Mouse (Mus musculus) bone marrow macrophage, adult 2 months (primary cell): ENCODE data around the gene Tmem198. TPM values are rescaled to one million over a fixed set of nuclear protein-coding genes. Genes with fewer than 3 reads are reported as not detected.

Source experiments
- H3K27ac ChIP-seq: 2 replicates; pipeline ENCODE4 v1.5.1; 2012; ENCODE audit warnings: low read depth, low read length; ENCODE audit not compliant: insufficient read depth
- H3K4me1 ChIP-seq: 2 replicates; pipeline ENCODE4 v1.6.1; 2012; ENCODE audit warnings: low read length; ENCODE audit not compliant: control insufficient read depth, insufficient read depth
- H3K4me3 ChIP-seq: 2 replicates; pipeline ENCODE4 v1.5.1; 2012; ENCODE audit warnings: mild to moderate bottlenecking, low read length, moderate library complexity; ENCODE audit not compliant: insufficient read depth
- CTCF ChIP-seq: IDR thresholded peaks from 2 replicates; pipeline ENCODE4 v1.5.1; 2012; ENCODE audit warnings: low read depth, mild to moderate bottlenecking, low read length, moderate library complexity
- POLR2A ChIP-seq: IDR thresholded peaks from 2 replicates; pipeline ENCODE4 v1.6.1; 2012; ENCODE audit warnings: mild to moderate bottlenecking, low read depth, low read length, borderline replicate concordance
- polyA plus RNA-seq: library from polyadenylated mRNA; stranded (reverse); fragments of >200 nt; gene quantifications from 2 replicates; pipeline ENCODE4 v1.2.4, GENCODE M21; 2012; ENCODE audit not compliant: missing spikeins, insufficient read depth, insufficient read length

Gene Tmem198
- polyA plus RNA-seq, 1 experiment, result not detected

DNA sequence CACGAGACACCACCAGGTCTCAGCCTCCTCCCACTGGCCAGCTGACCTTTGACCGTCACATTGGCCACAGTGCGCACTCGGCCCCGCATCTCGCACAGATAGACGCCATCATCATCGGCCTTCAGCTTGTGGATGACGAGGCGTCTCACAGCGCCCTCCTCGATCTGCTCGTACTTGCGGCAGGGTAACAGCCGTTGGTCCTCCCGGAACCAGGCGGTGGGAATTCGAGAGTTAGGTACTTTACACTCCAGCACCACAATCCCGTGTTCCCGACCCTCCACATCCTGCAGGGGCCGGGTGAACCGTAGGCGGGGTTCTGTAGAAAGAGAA lies 24.3 kb downstream of the Tmem198 start:
- Histone ChIP-seq H3K4me1 (no peaks in the 10 kb centered on the region), H3K4me3 (no peak overlapping the region), H3K27ac (no peak overlapping the region)
- TF ChIP-seq POLR2A, result no peak
- TF ChIP-seq CTCF, result no peak

DNA sequence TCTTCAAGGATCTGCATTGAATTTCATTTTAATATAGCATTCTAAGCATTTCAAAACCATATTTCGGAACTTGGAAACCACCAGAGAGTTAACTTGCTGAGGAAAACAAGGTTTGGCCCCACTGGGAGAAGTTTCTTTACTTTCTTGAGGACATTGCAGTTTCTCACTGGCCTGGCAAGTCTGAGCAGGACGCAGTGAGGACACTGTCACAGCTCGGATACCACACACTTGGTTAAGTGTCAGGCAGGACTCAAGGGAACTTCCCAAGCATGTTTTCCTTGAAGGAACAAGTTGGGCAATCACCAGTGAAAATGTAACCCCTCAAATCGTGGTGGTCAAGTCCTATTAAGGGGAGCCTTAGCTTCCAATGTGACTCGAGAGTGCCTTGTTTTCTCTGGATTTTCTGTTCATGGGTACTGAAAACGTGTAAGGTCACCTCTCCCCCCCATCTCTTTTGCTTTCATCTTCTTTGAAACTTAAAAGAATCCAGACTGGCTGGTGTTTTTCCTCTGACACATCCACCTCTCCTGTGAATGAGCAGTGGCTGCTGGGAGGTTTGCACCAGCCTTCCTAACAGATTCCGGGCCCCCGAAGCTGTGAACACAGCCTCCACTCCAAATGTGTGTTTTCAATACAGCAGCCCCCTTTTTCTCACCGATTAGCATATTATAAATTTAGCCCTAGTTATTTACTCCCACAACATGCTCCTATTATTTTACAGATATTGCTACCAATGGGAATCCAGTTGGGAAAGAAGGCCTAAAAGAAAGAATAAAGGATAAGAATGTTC lies 25.1 kb downstream of the Tmem198 start:
- no peak overlapping the region for H3K4me3 ChIP-seq
- H3K4me1 ChIP-seq, result no peaks in the 10 kb centered on the region
- TF ChIP-seq POLR2A (no peak), CTCF (no peak)
- no peak overlapping the region for H3K27ac ChIP-seq

- TF ChIP-seq POLR2A (no peak), CTCF (no peak)
- Histone ChIP-seq H3K4me1 (no peaks in the 10 kb centered on the region), H3K27ac (no peak overlapping the region), H3K4me3 (no peak overlapping the region)
These were observed 26.0 kb downstream of the Tmem198 start for GRCm38 (mm10) chr1:75505159-75505955.

DNA sequence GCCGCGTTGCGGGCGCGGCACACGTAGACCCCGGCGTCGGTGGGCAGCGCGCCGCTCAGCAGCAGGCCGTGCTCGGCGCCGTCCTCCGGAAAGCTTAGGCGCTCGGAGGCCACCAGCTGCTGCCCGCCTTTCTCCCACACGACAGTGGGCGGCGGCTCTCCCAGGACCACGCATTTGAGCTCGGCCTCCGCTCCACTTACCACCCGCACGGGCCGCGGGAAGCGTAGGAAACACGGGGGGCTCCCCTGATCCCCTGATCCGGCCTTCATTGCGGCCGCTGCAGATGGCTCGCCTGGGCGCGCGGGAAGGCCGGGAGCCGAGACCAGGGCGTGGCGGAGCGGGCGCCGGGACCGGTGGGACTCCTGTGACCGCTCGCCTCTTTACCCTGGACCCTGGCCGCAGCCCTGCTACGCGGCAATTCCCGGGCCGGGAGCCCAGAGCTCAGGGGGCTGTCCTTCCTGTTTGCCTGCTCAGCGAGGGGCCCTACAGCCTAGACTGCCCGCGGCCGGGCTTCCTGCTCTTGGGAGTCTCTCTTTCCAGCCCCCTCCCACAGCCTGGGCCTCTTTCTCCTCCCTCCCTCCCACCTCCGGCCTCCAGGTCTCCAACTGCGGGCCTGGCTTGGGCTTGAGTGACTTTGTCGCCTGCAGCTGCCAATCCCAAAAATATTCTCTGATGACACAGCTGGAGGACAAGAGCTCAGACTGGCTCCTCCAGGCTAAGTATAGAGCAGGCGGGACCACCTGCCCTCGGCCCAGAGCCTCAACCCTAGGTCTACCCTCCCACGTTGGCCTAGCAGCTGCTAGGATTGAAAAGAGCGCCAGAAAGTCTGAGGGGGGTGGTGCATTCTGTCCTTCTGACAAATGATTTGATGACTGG lies 26.9 kb downstream of the Tmem198 start, which contains the start of gene Obsl1:
Gene Obsl1, minus strand, starts transcription at position 497 of the 876 bp plus-strand sequence.
- no peak for TF ChIP-seq CTCF
- no peak for TF ChIP-seq POLR2A
- H3K4me3 ChIP-seq, result no peak within 1 kb of the TSS
- no peak within 1 kb of the TSS for H3K27ac ChIP-seq
- H3K4me1 ChIP-seq, result no peaks in the 10 kb centered on the region

DNA sequence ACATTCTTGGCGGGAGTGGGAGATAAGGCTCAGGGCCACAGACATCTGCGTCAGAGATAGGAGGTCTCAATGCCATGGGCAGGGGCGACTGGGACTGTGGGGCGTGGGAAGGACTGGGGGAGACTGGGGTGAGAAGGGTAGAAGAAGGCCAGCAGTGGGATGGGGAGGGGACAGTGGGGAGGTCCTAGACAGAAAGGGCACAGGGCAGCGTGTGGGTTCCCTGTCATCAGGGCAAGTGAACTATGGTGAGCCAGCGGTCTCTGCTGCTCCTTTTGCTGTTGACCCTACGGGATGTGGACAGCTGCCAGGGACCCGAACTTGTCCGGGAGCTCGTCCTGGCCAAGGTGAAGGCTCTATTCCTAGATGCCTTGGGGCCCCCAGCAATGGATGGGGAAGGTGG lies 27.7 kb downstream of the Tmem198 start, which contains the start of gene Inha:
Gene Inha, plus strand, starts transcription at position 72 of the 400 bp plus-strand sequence.
- no peak for TF ChIP-seq POLR2A
- no peak for TF ChIP-seq CTCF
- no peaks in the 10 kb centered on the region for H3K4me1 ChIP-seq
- no peak within 1 kb of the TSS for H3K4me3 ChIP-seq
- H3K27ac ChIP-seq, result no peak within 1 kb of the TSS

DNA sequence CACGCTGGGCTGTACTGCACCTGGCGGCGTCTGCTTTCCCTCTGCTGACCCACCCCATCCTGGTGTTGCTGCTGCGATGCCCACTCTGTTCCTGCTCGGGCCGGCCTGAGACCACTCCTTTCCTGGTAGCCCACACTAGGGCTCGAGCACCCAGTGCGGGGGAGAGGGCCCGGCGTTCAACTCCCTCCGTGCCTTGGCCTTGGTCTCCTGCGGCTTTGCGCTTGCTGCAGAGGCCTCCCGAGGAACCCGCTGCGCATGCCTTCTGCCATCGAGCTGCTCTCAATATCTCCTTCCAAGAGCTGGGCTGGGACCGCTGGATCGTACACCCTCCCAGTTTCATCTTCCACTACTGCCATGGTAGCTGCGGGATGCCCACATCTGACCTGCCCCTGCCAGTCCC lies 30.3 kb downstream of the Tmem198 start:
- TF ChIP-seq POLR2A (no peak), CTCF (no peak)
- Histone ChIP-seq H3K4me3 (no peak overlapping the region), H3K4me1 (no peaks in the 10 kb centered on the region), H3K27ac (no peak overlapping the region)

DNA sequence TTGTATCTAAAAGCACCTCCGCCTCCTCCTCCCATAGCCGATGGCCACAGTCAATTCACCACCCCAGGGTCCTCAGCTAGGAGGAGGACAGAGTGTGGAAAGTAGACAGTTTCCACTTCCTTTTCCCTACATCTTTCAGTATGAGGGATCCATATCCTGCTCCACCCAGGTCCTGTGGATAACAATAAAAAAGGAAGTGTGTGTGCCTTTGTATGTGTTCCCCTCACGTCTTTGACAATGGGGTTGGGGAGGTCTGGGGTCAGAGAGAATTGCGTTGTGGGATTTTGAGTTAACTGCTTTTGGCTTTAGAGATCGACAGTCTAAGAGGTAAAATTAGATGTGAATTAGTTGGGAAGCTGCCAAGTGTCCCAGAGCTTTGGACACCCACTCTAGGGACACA lies 30.8 kb downstream of the Tmem198 start:
- TF ChIP-seq CTCF (no peak), POLR2A (no peak)
- no peak overlapping the region for H3K27ac ChIP-seq
- no peaks in the 10 kb centered on the region for H3K4me1 ChIP-seq
- no peak overlapping the region for H3K4me3 ChIP-seq

DNA sequence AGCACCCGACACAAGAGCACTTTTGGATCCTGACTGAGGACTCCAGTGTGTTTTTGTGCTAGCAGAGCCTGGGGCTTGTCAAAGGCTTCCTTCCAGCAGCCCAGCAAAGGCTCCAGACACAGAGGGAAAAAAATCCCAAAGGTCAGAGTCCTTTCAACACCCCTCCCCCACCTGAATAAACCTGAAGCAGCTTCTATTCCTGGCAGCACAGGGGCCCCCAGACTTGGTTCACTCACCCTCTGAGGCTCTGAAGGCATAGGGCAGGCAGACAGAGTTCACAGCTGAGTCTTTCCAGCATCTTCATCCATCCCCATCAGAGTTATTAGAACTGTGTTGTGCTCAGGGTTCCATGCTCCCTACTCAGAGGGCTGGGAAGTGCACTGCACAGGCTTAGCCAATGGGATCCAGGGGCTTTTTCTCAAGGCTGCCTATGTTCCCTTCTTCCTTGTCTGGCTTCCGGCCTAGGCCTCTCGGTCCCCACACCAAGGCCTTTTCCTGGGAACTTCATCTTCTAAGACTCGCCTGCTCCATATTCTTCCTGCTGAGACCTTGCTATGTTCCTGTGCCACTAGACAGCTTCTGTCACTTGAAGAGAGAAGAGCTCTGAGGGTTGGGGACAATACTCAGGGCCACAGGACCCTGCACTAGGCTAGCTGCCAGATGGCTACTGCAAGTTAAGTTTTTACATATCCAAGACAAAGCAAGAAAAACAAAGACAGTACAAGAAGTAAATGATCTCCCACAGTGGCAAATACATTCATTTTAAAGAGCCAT lies 32.3 kb downstream of the Tmem198 start:
- TF ChIP-seq CTCF, result no peak
- Histone ChIP-seq H3K27ac (no peak overlapping the region), H3K4me1 (no peaks in the 10 kb centered on the region), H3K4me3 (no peak overlapping the region)

DNA sequence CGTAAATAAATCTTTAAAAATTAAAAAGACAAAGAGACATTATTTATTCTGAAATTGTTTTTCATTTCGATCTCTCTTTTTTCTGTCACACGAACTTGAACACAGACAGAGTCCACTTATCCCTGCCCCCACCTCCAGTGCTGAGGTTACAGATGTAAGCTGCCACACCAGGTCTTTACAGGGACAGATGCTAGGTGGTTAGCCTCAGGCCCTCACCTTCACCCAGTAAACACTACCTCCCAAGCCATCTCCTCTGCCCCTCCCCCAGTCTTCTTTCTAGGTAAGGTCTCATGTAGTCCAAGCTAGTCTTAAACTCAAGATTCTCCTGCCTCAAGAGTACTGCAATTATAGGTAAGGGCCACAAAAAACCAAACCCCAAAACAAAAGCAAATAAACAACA lies 33.2 kb downstream of the Tmem198 start:
- no peak overlapping the region for H3K27ac ChIP-seq
- TF ChIP-seq POLR2A (no peak), CTCF (no peak)
- no peak overlapping the region for H3K4me3 ChIP-seq
- no peaks in the 10 kb centered on the region for H3K4me1 ChIP-seq
